Mouse (Mus musculus): ENCODE measurements around the gene Ccr9.

Ccr9 gene

GRCm38 (mm10) chr9:123802421-123802820 is 124.2 kb downstream of the Ccr9 start:
- DNase-seq (ENCODE audit: low spot score in 2 of 2) = no peak

GRCm38 (mm10) chr9:123802896-123803295 is 124.7 kb downstream of the Ccr9 start:
- no peak for DNase-seq (ENCODE audit: low spot score in 2 of 2)

GRCm38 (mm10) chr9:123805241-123805640 is 127.0 kb downstream of the Ccr9 start:
- DNase-seq (ENCODE audit: low spot score in 2 of 2) = no peak

GRCm38 (mm10) chr9:123806267-123806666 is 128.0 kb downstream of the Ccr9 start, which contains the start of gene Cxcr6:
Cxcr6 (plus strand) TSS chr9:123806475.
- DNase-seq (ENCODE audit: low spot score in 2 of 2) = no peak

- DNase-seq (ENCODE audit: low spot score in 2 of 2) = no peak
Measured at GRCm38 (mm10) chr9:123808583-123808982, 130.3 kb downstream of the Ccr9 start.

- no peak for DNase-seq (ENCODE audit: low spot score in 2 of 2)
Measured at GRCm38 (mm10) chr9:123811831-123812230, 133.6 kb downstream of the Ccr9 start.

GRCm38 (mm10) chr9:123814326-123814725 is 136.1 kb downstream of the Ccr9 start:
- no peak for DNase-seq (ENCODE audit: low spot score in 2 of 2)

- DNase-seq (ENCODE audit: low spot score in 2 of 2) = no peak
Measured at GRCm38 (mm10) chr9:123814821-123815220, 136.6 kb downstream of the Ccr9 start.

GRCm38 (mm10) chr9:123815444-123815843 is 137.2 kb downstream of the Ccr9 start:
- no peak for DNase-seq (ENCODE audit: low spot score in 2 of 2)

GRCm38 (mm10) chr9:123815996-123816395 is 137.8 kb downstream of the Ccr9 start:
- DNase-seq (ENCODE audit: low spot score in 2 of 2) = no peak

- DNase-seq (ENCODE audit: low spot score in 2 of 2) = no peak
Measured at GRCm38 (mm10) chr9:123818601-123819000, 140.4 kb downstream of the Ccr9 start.

GRCm38 (mm10) chr9:123826631-123827030 is 148.4 kb downstream of the Ccr9 start:
- no peak for DNase-seq (ENCODE audit: low spot score in 2 of 2)

- no peak for DNase-seq (ENCODE audit: low spot score in 2 of 2)
Measured at GRCm38 (mm10) chr9:123828916-123829315, 150.7 kb downstream of the Ccr9 start.

Data from spleen, postnatal 14 days (tissue).